Mouse (Mus musculus): Measurements from ENCODE around the gene Mosmo.

DNA sequence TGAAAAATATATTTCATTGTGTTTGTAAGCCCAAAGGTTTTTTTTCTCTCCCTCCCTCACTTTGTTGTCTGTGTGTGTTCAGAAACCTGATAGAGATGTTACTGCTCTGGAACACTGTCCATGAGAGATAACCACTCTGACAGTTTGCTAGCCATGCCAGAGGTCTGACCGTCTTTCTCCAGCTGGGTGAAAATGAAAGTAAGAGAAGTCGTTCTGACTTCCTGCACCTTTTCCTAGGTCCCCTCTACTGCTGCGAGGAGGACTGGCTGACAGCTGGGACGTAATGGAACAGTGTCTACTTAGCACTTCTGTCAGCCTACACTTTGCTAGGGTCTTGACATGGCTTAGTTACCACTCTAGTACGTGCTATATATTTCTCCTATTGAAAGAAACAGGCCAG, 52.2 kb downstream of the Mosmo start:
- TF ChIP-seq CTCF (IDR thresholded peaks at IDR 0.05; ENCODE audit: borderline replicate concordance, extremely low read depth, insufficient read depth, insufficient read length) (no peak), POLR2A (IDR thresholded peaks at IDR 0.05; ENCODE audit: borderline replicate concordance, extremely low read depth, insufficient read depth, insufficient read length, poor library complexity, severe bottlenecking) (no peak)
